26 mouse cellular contexts compared by ENCODE assay signal in the genomic region with DNA sequence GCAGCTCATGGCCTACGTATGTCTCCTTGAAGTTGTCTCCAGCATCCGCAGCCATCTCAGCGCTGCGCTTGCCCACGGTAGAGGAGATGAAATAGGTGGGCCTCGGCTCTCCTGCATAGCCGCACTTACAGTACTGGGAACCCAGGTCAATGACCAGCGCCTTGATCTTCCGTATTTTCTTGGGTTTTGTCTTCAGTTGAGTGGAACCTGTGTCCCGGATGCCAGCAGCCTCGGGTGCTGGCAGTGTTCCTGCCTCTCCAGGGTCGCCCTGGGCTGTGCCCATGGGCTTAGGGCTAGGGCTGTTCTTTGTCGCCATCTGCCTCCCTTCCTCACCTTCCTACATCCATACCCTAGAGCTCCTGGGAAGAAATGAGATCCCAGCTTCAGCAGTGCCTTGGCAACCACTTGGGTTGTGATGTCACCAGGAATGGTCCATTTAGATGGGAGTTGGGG. TPM values are rescaled to one million over a fixed set of nuclear protein-coding genes. Genes with fewer than 3 reads are reported as not detected.
"Had no signal": no experiment of that assay in that cellular context is flagged by ENCODE, and none has a peak within 500 bp of the region (broad histone marks: within the 10 kb centered on the region; RNA-seq: fewer than 3 reads in every experiment).

A gene (minus strand): TSS at position 403 of the 453 bp plus-strand sequence.

- H3K4me3 ChIP-seq: midbrain, embryonic 10.5 days; midbrain, embryonic 12.5 days; myocyte; neural tube, embryonic 13.5 days; neural tube, embryonic 15.5 days; stomach, embryonic 15.5 days had no signal

- H3K9ac ChIP-seq: liver, embryonic 14.5 days; lung, embryonic 14.5 days; midbrain, embryonic 12.5 days; neural tube, embryonic 13.5 days; neural tube, embryonic 15.5 days; stomach, embryonic 15.5 days had no signal

- ATAC-seq: midbrain, embryonic 16.5 days had no signal

- H3K4me2 ChIP-seq: lung, embryonic 14.5 days; midbrain, embryonic 12.5 days; neural tube, embryonic 13.5 days; neural tube, embryonic 15.5 days; stomach, embryonic 15.5 days had no signal

- DNase-seq: lung, adult 18-20 months; lung, embryonic 14.5 days; lung, postnatal 10 days; lung, postnatal 4 days; midbrain, embryonic 14.5 days; retina, postnatal 1 day; right cerebral cortex, adult 18-20 months; right cerebral cortex, postnatal 25 days; right cerebral cortex, postnatal 4 days; spleen, adult 18-20 months; thymus, adult 2 months; thymus, postnatal 25 days; thymus, postnatal 4 days had no signal

- H3K27me3 ChIP-seq: midbrain, embryonic 12.5 days; neural tube, embryonic 13.5 days; neural tube, embryonic 15.5 days; stomach, embryonic 15.5 days had no signal

- H3K27ac ChIP-seq: liver, embryonic 14.5 days; midbrain, embryonic 10.5 days; midbrain, embryonic 12.5 days; neural tube, embryonic 13.5 days; neural tube, embryonic 15.5 days; stomach, embryonic 15.5 days had no signal

- H3K4me1 ChIP-seq: midbrain, embryonic 10.5 days; midbrain, embryonic 12.5 days; neural tube, embryonic 13.5 days; neural tube, embryonic 15.5 days; stomach, embryonic 15.5 days had no signal

- H3K9me3 ChIP-seq: midbrain, embryonic 10.5 days; midbrain, embryonic 12.5 days; neural tube, embryonic 13.5 days; neural tube, embryonic 15.5 days; stomach, embryonic 15.5 days had no signal

RNA-seq across cellular contexts. Expression of the gene that starts here (rescaled TPM):
- polyA plus RNA-seq: liver, embryonic 14.5 days; liver, embryonic 16.5 days; lung, embryonic 14.5 days; lung, embryonic 16.5 days; midbrain, embryonic 10.5 days; midbrain, embryonic 12.5 days; midbrain, embryonic 14.5 days; midbrain, embryonic 16.5 days; myocyte; neural tube, embryonic 11.5 days; neural tube, embryonic 13.5 days; neural tube, embryonic 15.5 days; small intestine, adult 2 months; stomach, embryonic 15.5 days; urinary bladder, adult 2 months had no signal
